ENCODE assay signal across 26 mouse cellular contexts in genomic region chr5:57587016-57587415, GRCm38 (mm10).
DNase-seq lines count a peak whose midpoint lies in the region; ATAC-seq lines count a peak whose summit lies in the region.
"Had no signal": no experiment of that assay in that cellular context is flagged by ENCODE, and none has a peak within 500 bp of the region (broad histone marks: within the 10 kb centered on the region; RNA-seq: fewer than 3 reads in every experiment).

No protein-coding gene starts in this region.

- no peaks in the 10 kb centered on the region for H3K4me1 ChIP-seq in forebrain, embryonic 12.5 days

- H3K36me3 ChIP-seq in forebrain, embryonic 12.5 days (replicated peaks) = no peaks in the 10 kb centered on the region
- H3K36me3 ChIP-seq: G1E had no signal

- no peak overlapping the region for H3K4me2 ChIP-seq in forebrain, embryonic 12.5 days

- no peaks in the 10 kb centered on the region for H3K9me3 ChIP-seq in forebrain, embryonic 12.5 days
- H3K9me3 ChIP-seq: G1E had no signal

- no peaks in the 10 kb centered on the region for H3K27me3 ChIP-seq in forebrain, embryonic 12.5 days
- H3K27me3 ChIP-seq: CH12.LX, Patski had no signal

- no peak overlapping the region for H3K4me3 ChIP-seq in forebrain, embryonic 12.5 days (replicated peaks)

- no peak overlapping the region for H3K27ac ChIP-seq in forebrain, embryonic 12.5 days

- no peak overlapping the region for H3K9ac ChIP-seq in forebrain, embryonic 12.5 days

- DNase-seq in ES-CJ7 (ENCODE audit: low read depth, low spot score) (peak; percentile 80), R1 (ENCODE audit: low read depth, low spot score) (peak; percentile 74), WW6 (ENCODE audit: low read depth, low spot score) (peak; percentile 5), ZHBTc4 (ENCODE audit: low read depth, low spot score) (peak; percentile 49)
- no peak for DNase-seq in lung, postnatal 25 days (ENCODE audit: low spot score)
- DNase-seq in kidney, adult 9 months = no peak
- DNase-seq in layer of hippocampus, adult 9-10 months (ENCODE audit: low spot score) = no peak
- DNase-seq: adrenal gland, adult 2 months; adrenal gland, adult 8-10 months; adrenal gland, postnatal 10 days; adrenal gland, postnatal 14 days; adrenal gland, postnatal 25 days; adrenal gland, postnatal 36 days; B cell, adult 2 months; cerebellum, adult 11 months; cerebellum, adult 11-12 months; cerebellum, adult 18-20 months; cerebellum, adult 2 months; cerebellum, adult 8-10 months; cerebellum, adult 9-10 months had no signal

- WGBS in forebrain, embryonic 12.5 days = 61% methylated on average over 2 of the region's 2 CpGs

- ATAC-seq in forebrain, embryonic 12.5 days (ENCODE audit: low FRiP score) = no peak
- ATAC-seq: activated CD4-positive, CD25-positive, alpha-beta regulatory T cell, adult 4 months; CD4-positive, CD25-positive, alpha-beta regulatory T cell, adult 4 months; Patski had no signal

Comparison
In these comparisons a context has a peak if more than half of its experiments do, and no peak if none do; other contexts are left out.
1. DNase-seq: peak in ES-CJ7 (single experiment), R1 (single experiment), WW6 (single experiment) and ZHBTc4 (single experiment); none in lung, postnatal 25 days (single experiment), kidney, adult 9 months (single experiment) and layer of hippocampus, adult 9-10 months (single experiment).